Mouse (Mus musculus) E14TG2a.4 (cell line): ENCODE measurements around the gene Zfpm1.

Experiments
- H3K27me3 ChIP-seq: 2 replicates; pipeline ENCODE4 v1.6.1; 2014; ENCODE audit warnings: low read length, control low read depth; ENCODE audit not compliant: insufficient read depth
- H3K36me3 ChIP-seq: 2 replicates; pipeline ENCODE4 v1.6.1; 2014; ENCODE audit warnings: low read length, control low read depth; ENCODE audit not compliant: insufficient read depth
- H3K4me1 ChIP-seq: replicated peaks from 2 replicates; pipeline ENCODE4 v1.6.1; 2014; ENCODE audit warnings: low read depth, low read length, control low read depth
- H3K4me3 ChIP-seq: replicated peaks from 2 replicates; pipeline ENCODE4 v1.5.1; 2014; ENCODE audit warnings: mild to moderate bottlenecking, low read length
- H3K9me3 ChIP-seq: 2 replicates; pipeline ENCODE4 v1.6.1; 2014; ENCODE audit warnings: low read length, control low read depth
- CTCF ChIP-seq: conservative IDR thresholded peaks from 2 replicates; pipeline ENCODE4 v1.5.1; 2014; ENCODE audit warnings: low read length
- NANOG ChIP-seq: IDR thresholded peaks from 2 replicates; pipeline ENCODE4 v1.6.1; 2014; ENCODE audit warnings: borderline replicate concordance, low read length, mixed read lengths
- POU5F1 ChIP-seq: IDR thresholded peaks from 2 replicates; pipeline ENCODE4 v1.6.1; 2014; ENCODE audit warnings: low read length, borderline replicate concordance

Gene Zfpm1

GRCm38 (mm10) chr8:122280156-122280555, 1.8 kb upstream of the Zfpm1 start:
- Histone ChIP-seq H3K4me3 (no peak overlapping the region), H3K36me3 (no peaks in the 10 kb centered on the region), H3K9me3 (no peaks in the 10 kb centered on the region), H3K27me3 (peaks cover 62% of the 10 kb centered on the region), H3K4me1 (peaks cover 46% of the 10 kb centered on the region)
- TF ChIP-seq POU5F1 (no peak), CTCF (no peak), NANOG (no peak)

- Histone ChIP-seq H3K4me3 (peak overlapping the region; percentile 83), H3K27me3 (peaks cover 65% of the 10 kb centered on the region), H3K36me3 (no peaks in the 10 kb centered on the region), H3K4me1 (peaks cover 52% of the 10 kb centered on the region), H3K9me3 (no peaks in the 10 kb centered on the region)
- no peak for TF ChIP-seq NANOG
- TF ChIP-seq POU5F1 = no peak
- no peak for TF ChIP-seq CTCF
These were observed 1.2 kb upstream of the Zfpm1 start for GRCm38 (mm10) chr8:122280588-122281316.

- H3K9me3 ChIP-seq = no peaks in the 10 kb centered on the region
- no peaks in the 10 kb centered on the region for H3K36me3 ChIP-seq
- TF ChIP-seq CTCF = no peak
- no peak for TF ChIP-seq POU5F1
- TF ChIP-seq NANOG = no peak
- peak overlapping the region; percentile 83 for H3K4me3 ChIP-seq
- peaks cover 68% of the 10 kb centered on the region for H3K27me3 ChIP-seq
- peaks cover 53% of the 10 kb centered on the region for H3K4me1 ChIP-seq
These were observed 465 bp upstream of the Zfpm1 start for GRCm38 (mm10) chr8:122281317-122282034.

GRCm38 (mm10) chr8:122282501-122283355, 787 bp downstream of the Zfpm1 start:
- peak overlapping the region; percentile 83 for H3K4me3 ChIP-seq
- H3K36me3 ChIP-seq = no peaks in the 10 kb centered on the region
- peaks cover 72% of the 10 kb centered on the region for H3K27me3 ChIP-seq
- peaks cover 42% of the 10 kb centered on the region for H3K4me1 ChIP-seq
- no peaks in the 10 kb centered on the region for H3K9me3 ChIP-seq
- TF ChIP-seq NANOG = no peak
- no peak for TF ChIP-seq CTCF
- no peak for TF ChIP-seq POU5F1

- H3K36me3 ChIP-seq = no peaks in the 10 kb centered on the region
- H3K9me3 ChIP-seq = no peaks in the 10 kb centered on the region
- H3K4me3 ChIP-seq = peak overlapping the region; percentile 83
- peaks cover 74% of the 10 kb centered on the region for H3K27me3 ChIP-seq
- TF ChIP-seq NANOG = no peak
- H3K4me1 ChIP-seq = peaks cover 42% of the 10 kb centered on the region
These were observed 1.6 kb downstream of the Zfpm1 start for GRCm38 (mm10) chr8:122283356-122284202.

GRCm38 (mm10) chr8:122284203-122284658, 2.3 kb downstream of the Zfpm1 start:
- Histone ChIP-seq H3K9me3 (no peaks in the 10 kb centered on the region), H3K4me1 (peaks cover 42% of the 10 kb centered on the region), H3K36me3 (no peaks in the 10 kb centered on the region), H3K27me3 (peaks cover 74% of the 10 kb centered on the region), H3K4me3 (peak overlapping the region; percentile 83)
- TF ChIP-seq POU5F1 (no peak), NANOG (no peak), CTCF (no peak)

GRCm38 (mm10) chr8:122284659-122285261, 2.8 kb downstream of the Zfpm1 start:
- Histone ChIP-seq H3K36me3 (no peaks in the 10 kb centered on the region), H3K4me1 (peaks cover 42% of the 10 kb centered on the region), H3K27me3 (peaks cover 71% of the 10 kb centered on the region), H3K9me3 (no peaks in the 10 kb centered on the region), H3K4me3 (peak overlapping the region; percentile 83)
- no peak for TF ChIP-seq POU5F1
- no peak for TF ChIP-seq CTCF
- TF ChIP-seq NANOG = no peak
